Mouse (Mus musculus): ENCODE results near the gene Gm10663.

Gene Gm10663

GRCm38 (mm10) chr8:65067031-65067430, 7.8 kb upstream of the Gm10663 start:
- CTCF ChIA-PET, result no interaction called here

GRCm38 (mm10) chr8:65067694-65068472, 7.0 kb upstream of the Gm10663 start:
- POLR2A ChIA-PET, result interaction anchor here (0.6 to 5.1 kb wide), 19 partner anchors 8 to 1446 kb away, joined by 3 to 27 read pairs (median 4); partner anchors contain the start of gene Apela (in 2 of the 4)

More at GRCm38 (mm10) chr8:65067031-65067430, 7.8 kb upstream of the Gm10663 start:
- POLR2A ChIA-PET, result interaction anchor here in 3 of 4 experiments (0.6 to 5.1 kb wide), 11 partner anchors 9 to 118 kb away, joined by 3 to 27 read pairs (median 4); partner anchors contain the start of gene Apela (in 1 of the 3)

GRCm38 (mm10) chr8:65068473-65068819, 6.4 kb upstream of the Gm10663 start:
- ChIA-PET CTCF (interaction anchor here in 1 of 4 experiments (1.2 kb wide), 1 partner anchor 46 kb away, joined by 5 read pairs; no protein-coding TSS in a partner anchor), POLR2A (interaction anchor here (0.6 to 2.2 kb wide), 15 partner anchors 16 to 1446 kb away, joined by 3 to 9 read pairs (median 4); partner anchors contain the start of gene Apela (in 2 of the 4))

More at GRCm38 (mm10) chr8:65067694-65068472, 7.0 kb upstream of the Gm10663 start:
- CTCF ChIA-PET, result interaction anchor here in 2 of 4 experiments (0.6 to 1.2 kb wide), 2 partner anchors 38 to 45 kb away, joined by 3 to 5 read pairs; no protein-coding TSS in a partner anchor

- ChIA-PET CTCF (interaction anchor here in 2 of 4 experiments (0.6 to 0.7 kb wide), 2 partner anchors 12 to 91 kb away, joined by 3 read pairs; no protein-coding TSS in a partner anchor), POLR2A (interaction anchor here in 2 of 4 experiments (0.7 to 1.7 kb wide), 5 partner anchors 8 to 37 kb away, joined by 3 to 5 read pairs (median 3); no protein-coding TSS in a partner anchor)
These were observed 3.8 kb upstream of the Gm10663 start for GRCm38 (mm10) chr8:65070996-65071395.

GRCm38 (mm10) chr8:65080731-65081130, 5.9 kb downstream of the Gm10663 start:
- CTCF ChIA-PET, result no interaction called here

GRCm38 (mm10) chr8:65085680-65086079, 10.8 kb downstream of the Gm10663 start:
- ChIA-PET POLR2A (interaction anchor here in 1 of 4 experiments (0.7 kb wide), 1 partner anchor 63 kb away, joined by 3 read pairs; no protein-coding TSS in a partner anchor), CTCF (interaction anchor here in 3 of 4 experiments (1.0 to 1.4 kb wide), 6 partner anchors 9 to 63 kb away, joined by 3 to 5 read pairs (median 4); partner anchors contain the start of gene Apela (in 1 of the 3))

More at GRCm38 (mm10) chr8:65080731-65081130, 5.9 kb downstream of the Gm10663 start:
- POLR2A ChIA-PET, result no interaction called here

- CTCF ChIA-PET, result interaction anchor here in 1 of 4 experiments (1.1 to 1.6 kb wide), 2 partner anchors 58 to 65 kb away, joined by 5 to 6 read pairs; no protein-coding TSS in a partner anchor
- POLR2A ChIA-PET, result interaction anchor here in 3 of 4 experiments (0.5 to 1.7 kb wide), 10 partner anchors 16 to 108 kb away, joined by 3 to 6 read pairs (median 3); partner anchors contain the start of gene Apela (in 2 of the 3)
These were observed 12.9 kb downstream of the Gm10663 start for GRCm38 (mm10) chr8:65087711-65088110.

- CTCF ChIA-PET, result interaction anchor here in 1 of 4 experiments (1.1 to 1.6 kb wide), 2 partner anchors 59 to 65 kb away, joined by 5 to 6 read pairs; no protein-coding TSS in a partner anchor
- POLR2A ChIA-PET, result interaction anchor here (0.5 to 1.7 kb wide), 13 partner anchors 16 to 108 kb away, joined by 3 to 6 read pairs (median 3); partner anchors contain the start of gene Apela (in 2 of the 4)
These were observed 13.3 kb downstream of the Gm10663 start for GRCm38 (mm10) chr8:65088120-65088519.

GRCm38 (mm10) chr8:65089781-65090180, 14.9 kb downstream of the Gm10663 start:
- CTCF ChIA-PET, result interaction anchor here in 3 of 4 experiments (1.0 to 1.3 kb wide), 3 partner anchors 66 to 67 kb away, joined by 3 to 4 read pairs (median 3); no protein-coding TSS in a partner anchor
- POLR2A ChIA-PET, result interaction anchor here in 2 of 4 experiments (1.1 to 1.9 kb wide), 3 partner anchors 10 to 142 kb away, joined by 4 to 6 read pairs (median 4); partner anchors contain the start of gene Tmem192 (in 1 of the 2)

- CTCF ChIA-PET, result interaction anchor here in 1 of 4 experiments (0.6 kb wide), 1 partner anchor 51 kb away, joined by 15 read pairs; no protein-coding TSS in a partner anchor
These were observed 23.1 kb downstream of the Gm10663 start for GRCm38 (mm10) chr8:65097760-65098415.

GRCm38 (mm10) chr8:65099735-65100134, 24.9 kb downstream of the Gm10663 start:
- ChIA-PET CTCF (no interaction called here), POLR2A (interaction anchor here in 1 of 4 experiments (0.5 to 1.2 kb wide), 2 partner anchors 10 to 52 kb away, joined by 3 to 4 read pairs; no protein-coding TSS in a partner anchor)

More at GRCm38 (mm10) chr8:65097760-65098415, 23.1 kb downstream of the Gm10663 start:
- POLR2A ChIA-PET, result interaction anchor here in 1 of 4 experiments (1.0 kb wide), 1 partner anchor 14 kb away, joined by 3 read pairs; no protein-coding TSS in a partner anchor

GRCm38 (mm10) chr8:65103632-65104031, 28.8 kb downstream of the Gm10663 start:
- ChIA-PET POLR2A (interaction anchor here in 2 of 4 experiments (0.7 to 0.8 kb wide), 2 partner anchors 15 to 50 kb away, joined by 3 to 4 read pairs; no protein-coding TSS in a partner anchor), CTCF (no interaction called here)

GRCm38 (mm10) chr8:65104041-65104440, 29.2 kb downstream of the Gm10663 start:
- ChIA-PET POLR2A (interaction anchor here in 2 of 4 experiments (0.7 to 0.8 kb wide), 2 partner anchors 16 to 50 kb away, joined by 3 to 4 read pairs; no protein-coding TSS in a partner anchor), CTCF (interaction anchor here in 1 of 4 experiments (0.6 kb wide), 1 partner anchor 757 kb away, joined by 6 read pairs; no protein-coding TSS in a partner anchor)

GRCm38 (mm10) chr8:65107936-65108718, 33.3 kb downstream of the Gm10663 start:
- ChIA-PET POLR2A (interaction anchor here in 3 of 4 experiments (0.6 to 1.2 kb wide), 9 partner anchors 19 to 1535 kb away, joined by 3 to 12 read pairs (median 4); partner anchors contain the start of genes Apela (in 1 of the 3) and Tmem192 (in 1 of the 3)), CTCF (interaction anchor here (0.6 to 2.0 kb wide), 14 partner anchors 15 to 1389 kb away, joined by 3 to 12 read pairs (median 4); partner anchors contain the start of genes Trim60 (in 1 of the 4) and Trim61 (in 1 of the 4))

GRCm38 (mm10) chr8:65108936-65109335, 34.1 kb downstream of the Gm10663 start:
- ChIA-PET POLR2A (interaction anchor here in 3 of 4 experiments (0.6 to 1.2 kb wide), 5 partner anchors 72 to 223 kb away, joined by 3 to 5 read pairs (median 3); partner anchors contain the start of genes Apela (in 1 of the 3) and Tmem192 (in 1 of the 3)), CTCF (interaction anchor here (0.6 to 2.0 kb wide), 13 partner anchors 47 to 668 kb away, joined by 3 to 12 read pairs (median 5); partner anchors contain the start of genes Trim60 (in 1 of the 4) and Trim61 (in 1 of the 4))

- CTCF ChIA-PET, result interaction anchor here in 1 of 4 experiments (0.6 to 1.1 kb wide), 2 partner anchors 88 to 1635 kb away, joined by 5 to 6 read pairs; no protein-coding TSS in a partner anchor
- POLR2A ChIA-PET, result interaction anchor here in 1 of 4 experiments (0.6 kb wide), 1 partner anchor 130 kb away, joined by 4 read pairs; no protein-coding TSS in a partner anchor
These were observed 35.5 kb downstream of the Gm10663 start for GRCm38 (mm10) chr8:65110285-65110691.
